Mouse (Mus musculus): ENCODE data around the gene Ate1.
"Not testable (repeated sequence)": the region's sequence is repeated elsewhere in the genome, so short reads cannot be mapped to it uniquely, and the experiment has no call there.

Ate1 gene

GRCm38 (mm10) chr7:130390060-130390459 lies 130.1 kb downstream of the Ate1 start:
- not testable (repeated sequence) for DNase-seq

- DNase-seq, result no peak
Measured at GRCm38 (mm10) chr7:130386308-130386707, 133.9 kb downstream of the Ate1 start.

GRCm38 (mm10) chr7:130385732-130386294 lies 134.4 kb downstream of the Ate1 start:
- DNase-seq, result no peak

- no peak for DNase-seq
Measured at GRCm38 (mm10) chr7:130382126-130382525, 138.0 kb downstream of the Ate1 start.

GRCm38 (mm10) chr7:130381387-130381951 lies 138.7 kb downstream of the Ate1 start:
- DNase-seq, result peak; percentile 61

- no peak for DNase-seq
Measured at GRCm38 (mm10) chr7:130380769-130381355, 139.3 kb downstream of the Ate1 start.

- no peak for DNase-seq
Measured at GRCm38 (mm10) chr7:130380367-130380766, 139.8 kb downstream of the Ate1 start.

GRCm38 (mm10) chr7:130379886-130380285 lies 140.3 kb downstream of the Ate1 start:
- DNase-seq, result no peak

GRCm38 (mm10) chr7:130378308-130378707 lies 141.9 kb downstream of the Ate1 start:
- no peak for DNase-seq

GRCm38 (mm10) chr7:130374311-130374710 lies 145.9 kb downstream of the Ate1 start:
- DNase-seq, result no peak

- DNase-seq, result no peak
Measured at GRCm38 (mm10) chr7:130368827-130369641, 151.1 kb downstream of the Ate1 start.

GRCm38 (mm10) chr7:130368036-130368826 lies 151.9 kb downstream of the Ate1 start:
- no peak for DNase-seq

- DNase-seq, result no peak
Measured at GRCm38 (mm10) chr7:130367222-130368035, 152.7 kb downstream of the Ate1 start.

GRCm38 (mm10) chr7:130365711-130366110 lies 154.5 kb downstream of the Ate1 start:
- no peak for DNase-seq

Measured in layer of hippocampus, adult 9-11 months (tissue).